Mouse (Mus musculus): Measurements from ENCODE around the gene Tox3. TPM values are rescaled to one million over a fixed set of nuclear protein-coding genes. Genes with fewer than 3 reads are reported as not detected.

The Tox3 gene
- total and polyA plus RNA-seq, 3 experiments = not detected

- H3K9me3 ChIP-seq (replicated peaks; ENCODE audit: low read length) = no peaks in the 10 kb centered on the region
- no peak overlapping the region for H3K27ac ChIP-seq (ENCODE audit: insufficient read depth, low read depth)
- H3K4me3 ChIP-seq (replicated peaks in 1 of 3; ENCODE audit: low read depth in 2 of 3, low read length in 2 of 3, poor library complexity in 1 of 3) = no peak overlapping the region
- no peak for TF ChIP-seq CTCF (conservative IDR thresholded peaks at IDR 0.05 in 1 of 2, IDR thresholded peaks at IDR 0.05 in 1 of 2; ENCODE audit: low read depth in 2 of 2, low read length in 2 of 2)
- TF ChIP-seq MEF2A (IDR thresholded peaks at IDR 0.05; ENCODE audit: borderline replicate concordance, low read depth, low read length) = no peak
- TF ChIP-seq SMC3 (IDR thresholded peaks at IDR 0.05; ENCODE audit: low read depth, low read length) = no peak
- no peak for TF ChIP-seq RCOR1 (conservative IDR thresholded peaks at IDR 0.05; ENCODE audit: low read depth, low read length)
- TF ChIP-seq BHLHE40 (IDR thresholded peaks at IDR 0.05; ENCODE audit: low read depth, low read length) = no peak
- TF ChIP-seq KAT2A (IDR thresholded peaks at IDR 0.05; ENCODE audit: insufficient replicate concordance, low read length) = no peak
- TF ChIP-seq TBP (conservative IDR thresholded peaks at IDR 0.05; ENCODE audit: low read depth, low read length) = no peak
- TF ChIP-seq ZKSCAN1 (IDR thresholded peaks at IDR 0.05; ENCODE audit: borderline replicate concordance, low read depth, low read length) = no peak
- TF ChIP-seq SIN3A (IDR thresholded peaks at IDR 0.05; ENCODE audit: low read length) = no peak
- TF ChIP-seq USF2 (conservative IDR thresholded peaks at IDR 0.05; ENCODE audit: low read depth, low read length) = no peak
- TF ChIP-seq JUN (IDR thresholded peaks at IDR 0.05; ENCODE audit: insufficient read depth, low read depth, low read length) = no peak
- no peaks in the 10 kb centered on the region for H3K79me2 ChIP-seq (replicated peaks; ENCODE audit: control insufficient read depth, extremely low read depth, insufficient read depth, poor library complexity, severe bottlenecking)
- DNase-seq (ENCODE audit: extremely low read depth) = no peak
- peaks cover 0 to 8% of the 10 kb centered on the region in 2 experiments; a peak in 2 of 4 replicates for H3K4me1 ChIP-seq (ENCODE audit: control insufficient read depth in 1 of 2, insufficient read depth in 2 of 2)
- H3K36me3 ChIP-seq (replicated peaks in 1 of 2; ENCODE audit: control insufficient read depth in 1 of 2, insufficient read depth in 1 of 2, low read length in 1 of 2) = no peaks in the 10 kb centered on the region
- in situ Hi-C loops (cut with MboI; ENCODE audit: low pct_ligation_motif_present, low pct_unique_long_range_greater_than_20kb, low sequenced_read_pairs) = no loop called here
- no peak overlapping the region for H3K4me2 ChIP-seq (ENCODE audit: insufficient read depth, low read depth, poor library complexity, severe bottlenecking)
- dilution Hi-C loops (cut with MboI; ENCODE audit: extremely low pct_ligation_motif_present, extremely low pct_unique_long_range_greater_than_20kb, low sequenced_read_pairs) = no loop called here
- no peak overlapping the region for H3K9ac ChIP-seq (ENCODE audit: insufficient read depth, low read depth)
- no peaks in the 10 kb centered on the region for H3K27me3 ChIP-seq (replicated peaks)
These were observed 47.2 kb downstream of the Tox3 start for GRCm38 (mm10) chr8:90300973-90301372.

- no peak for DNase-seq (ENCODE audit: extremely low read depth)
- H3K4me2 ChIP-seq (ENCODE audit: insufficient read depth, low read depth, poor library complexity, severe bottlenecking) = no peak overlapping the region
- H3K4me3 ChIP-seq (replicated peaks in 1 of 3; ENCODE audit: low read depth in 2 of 3, low read length in 2 of 3, poor library complexity in 1 of 3) = no peak overlapping the region
- H3K36me3 ChIP-seq (replicated peaks in 1 of 2; ENCODE audit: control insufficient read depth in 1 of 2, insufficient read depth in 1 of 2, low read length in 1 of 2) = no peaks in the 10 kb centered on the region
- H3K9me3 ChIP-seq (replicated peaks; ENCODE audit: low read length) = no peaks in the 10 kb centered on the region
- in situ Hi-C loops (cut with MboI; ENCODE audit: low pct_ligation_motif_present, low pct_unique_long_range_greater_than_20kb, low sequenced_read_pairs) (no loop called here), dilution Hi-C loops (cut with MboI; ENCODE audit: extremely low pct_ligation_motif_present, extremely low pct_unique_long_range_greater_than_20kb, low sequenced_read_pairs) (no loop called here)
- no peaks in the 10 kb centered on the region for H3K27me3 ChIP-seq (replicated peaks)
- H3K79me2 ChIP-seq (replicated peaks; ENCODE audit: control insufficient read depth, extremely low read depth, insufficient read depth, poor library complexity, severe bottlenecking) = no peaks in the 10 kb centered on the region
- no peak overlapping the region for H3K27ac ChIP-seq (ENCODE audit: insufficient read depth, low read depth)
- H3K9ac ChIP-seq (ENCODE audit: insufficient read depth, low read depth) = no peak overlapping the region
- no peaks in the 10 kb centered on the region for H3K4me1 ChIP-seq (ENCODE audit: control insufficient read depth in 1 of 2, insufficient read depth in 2 of 2)
- TF ChIP-seq NRF1 (IDR thresholded peaks at IDR 0.05; ENCODE audit: low read depth, low read length) = no peak
- no peak for TF ChIP-seq MYC (IDR thresholded peaks at IDR 0.05; ENCODE audit: low read depth, low read length)
- no peak for TF ChIP-seq ELF1 (IDR thresholded peaks at IDR 0.05; ENCODE audit: low read depth, low read length)
These were observed 54.1 kb downstream of the Tox3 start for GRCm38 (mm10) chr8:90294061-90294460.

DNA sequence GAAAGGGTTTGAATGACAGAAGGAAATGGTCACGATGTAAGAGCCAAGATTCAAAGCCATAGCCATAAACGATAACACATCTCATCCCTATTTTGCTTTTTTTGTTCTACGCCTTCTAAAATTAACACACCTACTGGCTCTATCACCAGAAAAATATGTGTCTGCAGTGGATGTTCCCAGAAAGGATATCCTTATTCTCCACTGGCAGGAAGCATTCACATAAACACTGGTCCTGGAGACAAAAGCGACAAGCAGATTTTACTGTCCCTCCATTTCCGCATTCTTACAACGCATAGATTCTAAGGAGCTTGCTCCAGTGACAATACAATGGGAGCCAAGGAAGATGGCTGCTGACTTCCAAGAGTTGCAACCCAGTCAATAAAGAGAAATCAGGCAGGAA is 57.3 kb downstream of the Tox3 start:
- no peaks in the 10 kb centered on the region for H3K9me3 ChIP-seq (replicated peaks; ENCODE audit: low read length)
- no peaks in the 10 kb centered on the region for H3K4me1 ChIP-seq (ENCODE audit: control insufficient read depth in 1 of 2, insufficient read depth in 2 of 2)
- H3K36me3 ChIP-seq (replicated peaks in 1 of 2; ENCODE audit: control insufficient read depth in 1 of 2, insufficient read depth in 1 of 2, low read length in 1 of 2) = no peaks in the 10 kb centered on the region
- H3K79me2 ChIP-seq (replicated peaks; ENCODE audit: control insufficient read depth, extremely low read depth, insufficient read depth, poor library complexity, severe bottlenecking) = no peaks in the 10 kb centered on the region
- dilution Hi-C loops (cut with MboI; ENCODE audit: extremely low pct_ligation_motif_present, extremely low pct_unique_long_range_greater_than_20kb, low sequenced_read_pairs) (no loop called here), in situ Hi-C loops (cut with MboI; ENCODE audit: low pct_ligation_motif_present, low pct_unique_long_range_greater_than_20kb, low sequenced_read_pairs) (no loop called here)
- H3K4me2 ChIP-seq (ENCODE audit: insufficient read depth, low read depth, poor library complexity, severe bottlenecking) = no peak overlapping the region
- H3K27ac ChIP-seq (ENCODE audit: insufficient read depth, low read depth) = no peak overlapping the region
- TF ChIP-seq MAFK (IDR thresholded peaks at IDR 0.05; ENCODE audit: insufficient replicate concordance, low read length) (no peak), RAD21 (IDR thresholded peaks at IDR 0.05; ENCODE audit: low read depth, low read length) (no peak), E2F4 (IDR thresholded peaks at IDR 0.05; ENCODE audit: insufficient replicate concordance, low read depth, low read length) (no peak)
- no peak overlapping the region for H3K4me3 ChIP-seq (replicated peaks in 1 of 3; ENCODE audit: low read depth in 2 of 3, low read length in 2 of 3, poor library complexity in 1 of 3)
- DNase-seq (ENCODE audit: extremely low read depth) = no peak
- H3K27me3 ChIP-seq (replicated peaks) = no peaks in the 10 kb centered on the region
- H3K9ac ChIP-seq (ENCODE audit: insufficient read depth, low read depth) = no peak overlapping the region
